Mouse (Mus musculus) liver, embryonic 14.5 days (tissue): ENCODE data around the gene Col4a6.

Experiments used
- CTCF ChIP-seq: IDR thresholded peaks from 2 replicates; pipeline ENCODE4 v1.5.1; 2016; ENCODE audit warnings: antibody characterized with exemption, low read depth, control low read depth
- EP300 ChIP-seq: IDR thresholded peaks from 2 replicates; pipeline ENCODE4 v1.6.1; 2016; ENCODE audit warnings: antibody characterized with exemption, low read depth

DNA sequence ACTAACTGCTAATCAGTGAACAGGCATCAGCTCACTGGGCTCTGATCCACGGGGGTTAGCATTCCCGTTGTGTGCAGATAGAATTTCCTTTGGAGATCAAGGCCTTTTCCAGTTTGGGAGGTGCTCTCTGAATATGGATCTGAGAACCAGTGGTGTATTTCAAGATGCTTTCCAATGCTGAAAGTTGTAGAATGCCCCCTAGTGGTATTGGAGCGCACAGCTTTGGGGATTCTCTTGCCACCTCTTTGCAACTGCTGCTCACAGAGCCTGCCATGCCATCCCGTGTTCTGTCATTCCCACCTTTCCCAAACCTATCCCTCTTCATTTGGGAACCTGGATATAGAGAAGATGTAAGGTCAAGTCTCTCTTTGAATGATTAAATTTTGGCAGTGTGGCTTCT, 315.7 kb downstream of the Col4a6 start:
- TF ChIP-seq CTCF: peak; percentile 61
- TF ChIP-seq EP300: no peak
